Mouse (Mus musculus) G1E-ER4 (cell line): ENCODE results near the gene Zfp777. TPM values are rescaled to one million over a fixed set of nuclear protein-coding genes. Genes with fewer than 3 reads are reported as not detected.

Experiments
- GATA1 ChIP-seq: IDR thresholded peaks from one replicate; pipeline ENCODE4 v1.8.0; 2012; ENCODE audit warnings: low read length, inconsistent platforms
- polyA plus RNA-seq: library from polyadenylated mRNA; stranded (reverse); fragments of >175 nt; gene quantifications from 2 replicates; pipeline ENCODE4 v1.2.3, GENCODE M21; 2012

Zfp777 gene
- polyA plus RNA-seq, 1 experiment, result 91.7 TPM

DNA sequence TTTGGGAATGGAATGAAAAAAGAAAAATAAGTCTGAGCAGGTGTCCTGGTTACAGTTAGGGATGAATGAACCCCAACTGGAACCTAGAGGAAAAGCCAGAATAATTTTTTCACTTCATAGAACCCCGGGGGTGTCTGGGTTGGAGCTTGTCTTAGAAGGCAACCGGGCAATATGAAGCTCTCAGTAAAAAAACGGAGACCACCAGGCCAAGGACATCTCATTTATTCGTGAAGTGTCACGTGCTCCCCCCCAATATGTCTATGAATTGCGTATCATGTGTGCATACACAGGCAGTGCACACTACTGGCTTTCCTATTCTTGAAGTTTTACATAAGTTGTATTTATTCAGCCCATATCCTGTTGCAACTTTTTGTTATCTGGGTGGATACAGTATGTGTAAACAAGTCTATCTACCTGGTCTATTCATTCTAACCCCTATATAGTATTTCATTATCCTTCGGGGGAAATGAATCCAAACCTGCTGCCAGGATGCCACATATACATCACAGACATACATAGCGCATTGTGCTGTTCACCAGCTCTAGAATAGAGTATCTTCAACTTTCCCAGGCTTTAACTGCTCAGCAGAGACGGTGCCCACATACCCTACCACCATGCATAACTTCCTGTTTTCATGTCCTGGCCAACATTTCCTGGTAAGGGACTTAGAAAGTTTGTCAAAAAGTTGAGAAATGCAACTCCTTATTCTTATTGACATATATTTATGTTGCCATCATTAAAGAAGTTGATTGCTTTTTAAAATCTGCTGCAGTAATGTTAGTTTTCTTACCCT, 758 bp upstream of the Zfp777 start:
- no peak for TF ChIP-seq GATA1

DNA sequence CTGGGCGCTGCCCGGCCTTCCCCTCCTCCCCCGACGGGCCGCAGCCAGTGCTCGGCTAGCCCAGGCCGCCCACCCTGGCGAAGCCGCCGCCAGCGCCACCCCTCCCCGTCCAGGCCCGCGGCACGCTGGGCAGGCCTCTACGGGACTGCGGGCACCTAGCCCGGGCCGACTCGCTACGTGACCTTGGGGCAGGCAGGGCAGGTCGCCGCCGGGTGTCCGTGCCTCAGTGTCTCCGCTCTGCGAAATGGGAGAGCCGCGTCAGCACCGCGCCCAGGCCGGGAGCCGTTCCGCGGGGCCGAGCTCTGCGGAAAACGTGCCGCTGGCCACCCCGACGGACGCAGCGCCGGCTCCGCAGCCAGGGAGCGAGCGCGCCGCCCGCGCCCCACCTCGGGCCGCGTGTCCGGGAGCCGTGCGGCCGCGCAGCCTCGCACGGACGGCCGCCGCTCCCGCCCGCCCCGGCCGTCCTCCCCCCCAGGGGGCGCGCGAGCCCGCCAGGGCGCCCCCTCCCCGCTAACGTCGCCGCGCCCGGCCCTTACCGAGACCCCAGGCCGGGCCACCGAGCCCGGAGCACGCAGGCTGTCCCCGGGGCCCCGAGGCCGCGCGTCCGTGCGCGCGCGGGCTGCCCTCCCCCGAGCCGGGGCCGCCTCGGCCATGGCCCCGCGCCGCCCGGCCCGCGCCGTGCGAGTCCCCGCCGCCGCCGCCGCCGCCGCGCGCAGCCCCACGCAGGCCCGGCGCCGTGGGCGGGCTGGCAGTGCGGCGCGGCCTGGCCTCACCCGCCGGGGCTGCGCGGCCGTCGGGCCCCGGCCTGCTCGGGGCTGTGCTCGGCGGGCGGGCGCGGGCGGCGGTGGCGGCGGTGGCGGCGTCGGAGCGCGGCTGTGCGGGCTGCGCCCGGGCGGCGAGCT, 1.0 kb downstream of the Zfp777 start:
- TF ChIP-seq GATA1, result no peak

DNA sequence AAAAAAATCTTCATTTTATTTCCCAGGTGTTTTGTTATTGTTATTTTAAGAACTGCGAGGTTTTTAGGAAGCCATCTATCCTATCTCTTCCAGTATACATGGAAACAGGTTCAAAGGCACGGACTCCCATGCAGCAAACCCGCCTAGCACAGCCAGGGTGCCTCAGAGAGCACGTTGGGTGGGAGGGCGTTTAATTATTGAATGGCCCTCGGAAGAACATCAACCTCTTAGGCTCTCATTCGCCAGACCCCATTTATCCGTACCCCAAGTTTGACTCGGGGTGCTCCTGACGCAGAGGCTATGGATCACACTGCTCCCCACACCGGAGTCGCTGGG, 1.6 kb downstream of the Zfp777 start:
- TF ChIP-seq GATA1, result no peak

DNA sequence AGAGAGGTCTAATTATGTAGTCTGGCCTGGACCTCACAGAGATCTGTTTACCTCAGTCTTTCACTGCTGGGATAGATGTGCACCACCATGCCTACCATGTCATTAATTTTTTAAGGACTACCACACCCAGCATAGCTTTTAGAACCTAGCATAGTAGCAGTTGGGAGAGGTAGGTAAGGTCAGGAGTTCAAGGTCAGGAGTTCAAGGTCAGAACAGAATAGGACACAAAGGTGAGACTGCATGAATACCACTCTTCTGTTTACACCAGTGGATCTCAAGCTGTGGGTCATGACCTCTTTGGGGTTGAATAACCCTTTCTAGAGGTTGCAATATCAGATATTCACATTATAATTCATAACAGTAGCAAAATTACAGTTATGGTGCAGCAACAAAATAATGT, 16.1 kb downstream of the Zfp777 start:
- no peak for TF ChIP-seq GATA1

DNA sequence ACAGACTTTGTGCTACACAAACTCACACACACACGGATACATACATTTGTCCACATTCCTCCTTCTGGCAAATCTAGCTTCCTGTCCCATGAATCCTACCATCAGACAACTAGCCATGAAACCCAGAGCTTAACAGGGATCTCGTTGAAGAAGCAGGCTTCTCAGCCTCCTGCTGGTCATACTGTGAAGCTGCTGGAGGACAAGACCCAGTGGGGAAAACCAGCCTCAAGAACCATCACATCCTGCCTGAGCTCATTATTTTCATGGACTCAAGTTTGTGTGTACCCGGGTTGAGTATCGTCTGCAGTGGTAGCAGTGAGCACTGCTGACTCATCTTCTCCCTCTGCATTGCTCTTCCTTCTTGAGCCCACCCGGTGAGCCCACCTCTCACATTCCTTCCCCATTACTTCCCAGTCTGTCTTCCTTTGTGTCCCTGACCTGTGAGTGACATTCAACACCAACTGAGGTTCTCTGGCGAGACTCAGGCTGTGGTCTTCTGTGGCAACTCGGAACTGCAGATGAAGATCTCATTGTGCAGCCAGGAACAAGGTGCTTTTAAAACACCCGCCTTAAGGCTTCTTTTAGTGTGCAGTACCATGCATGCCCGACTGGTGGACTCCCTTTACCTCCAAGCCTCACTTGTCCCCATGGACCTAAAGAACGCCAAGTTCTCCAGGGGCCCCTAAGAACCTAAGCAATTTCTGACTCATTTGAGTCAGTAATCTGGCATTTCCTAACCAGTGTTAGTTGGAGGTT, 22.6 kb downstream of the Zfp777 start:
- no peak for TF ChIP-seq GATA1

DNA sequence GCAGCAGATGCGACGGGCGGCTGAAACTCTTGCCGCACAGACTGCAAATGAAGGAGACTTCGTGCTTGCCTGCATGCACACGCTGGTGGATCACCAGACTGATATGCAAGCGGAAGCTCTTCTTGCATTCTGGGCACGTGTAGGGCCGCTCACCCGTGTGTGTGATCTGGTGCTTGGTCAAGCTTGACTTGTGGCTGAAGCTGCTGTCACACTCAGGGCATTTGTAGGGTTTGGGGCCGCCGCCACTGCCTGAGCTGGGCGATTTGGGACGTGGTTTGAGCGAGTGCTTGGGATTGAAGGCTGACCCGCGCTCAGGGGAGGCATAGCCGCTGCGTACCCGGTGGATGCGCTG, 23.7 kb downstream of the Zfp777 start:
- no peak for TF ChIP-seq GATA1

DNA sequence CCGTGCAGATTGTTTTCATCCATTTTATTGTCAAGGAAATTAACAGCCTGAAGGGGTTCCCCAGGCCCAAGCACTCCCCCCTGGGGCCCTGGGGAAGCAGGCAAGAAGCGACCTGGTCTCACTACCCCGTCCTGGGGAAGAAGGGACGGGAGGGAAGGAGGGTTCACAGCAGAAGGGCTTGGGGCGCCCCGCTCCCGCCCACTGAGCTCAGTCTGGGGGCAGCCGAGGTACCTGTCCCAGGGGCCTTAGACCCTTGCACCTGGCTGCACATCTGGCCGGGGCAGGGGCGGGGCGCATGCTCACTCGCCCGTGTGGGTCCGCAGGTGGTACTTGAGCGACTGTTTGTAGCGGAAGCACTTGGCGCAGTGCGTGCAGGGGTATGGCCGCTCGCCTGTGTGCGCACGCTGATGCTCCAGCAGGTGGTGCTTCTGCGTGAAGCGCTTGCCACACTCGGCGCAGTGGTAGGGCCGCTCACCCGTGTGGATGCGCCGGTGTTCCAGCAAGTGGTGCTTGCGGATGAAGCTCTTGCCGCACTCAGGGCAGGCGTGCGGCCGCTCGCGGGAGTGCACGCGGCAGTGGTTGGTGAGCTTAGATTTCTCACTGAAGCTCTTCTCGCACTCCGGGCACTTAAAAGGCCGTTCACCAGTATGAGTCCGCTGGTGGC, 24.2 kb downstream of the Zfp777 start:
- no peak for TF ChIP-seq GATA1

DNA sequence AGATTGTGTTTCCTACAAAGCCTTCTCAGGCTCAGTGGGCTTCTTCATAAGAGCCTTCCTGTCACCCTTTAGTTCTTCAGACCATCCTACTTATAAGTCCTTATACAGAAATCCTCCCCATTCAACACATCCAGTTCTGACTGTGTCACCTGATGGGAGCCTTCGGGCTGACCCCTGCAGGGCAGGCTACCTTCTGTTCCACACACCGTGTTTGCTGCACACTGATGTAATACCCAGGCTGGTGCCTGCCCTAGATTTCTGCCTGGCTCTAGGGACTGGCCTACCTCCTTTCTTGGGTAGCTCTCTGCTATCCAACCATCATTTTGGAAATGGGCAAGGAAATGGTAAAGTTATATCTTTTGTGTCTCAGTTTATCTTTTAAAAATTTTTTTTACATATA, 26.0 kb downstream of the Zfp777 start:
- no peak for TF ChIP-seq GATA1

DNA sequence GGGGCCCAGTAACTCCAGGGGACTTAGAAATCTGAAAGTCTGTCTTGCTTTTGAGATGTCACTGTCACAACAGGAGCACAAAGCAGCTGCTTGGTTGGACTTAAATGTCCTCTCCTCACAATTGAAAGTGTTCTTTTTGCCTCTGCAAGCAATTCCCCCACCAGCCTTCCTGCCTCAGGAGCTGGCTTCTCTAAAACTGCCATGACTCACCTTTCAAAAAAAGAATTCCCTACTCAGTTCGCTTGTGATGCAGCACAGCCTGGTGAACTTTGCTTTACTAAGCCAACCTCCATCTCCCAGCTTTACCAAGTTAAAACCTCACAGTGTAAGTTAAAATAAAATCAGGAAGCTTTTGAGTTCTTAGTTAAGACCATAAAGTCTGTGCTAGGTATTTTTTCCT, 27.0 kb downstream of the Zfp777 start:
- TF ChIP-seq GATA1, result no peak

DNA sequence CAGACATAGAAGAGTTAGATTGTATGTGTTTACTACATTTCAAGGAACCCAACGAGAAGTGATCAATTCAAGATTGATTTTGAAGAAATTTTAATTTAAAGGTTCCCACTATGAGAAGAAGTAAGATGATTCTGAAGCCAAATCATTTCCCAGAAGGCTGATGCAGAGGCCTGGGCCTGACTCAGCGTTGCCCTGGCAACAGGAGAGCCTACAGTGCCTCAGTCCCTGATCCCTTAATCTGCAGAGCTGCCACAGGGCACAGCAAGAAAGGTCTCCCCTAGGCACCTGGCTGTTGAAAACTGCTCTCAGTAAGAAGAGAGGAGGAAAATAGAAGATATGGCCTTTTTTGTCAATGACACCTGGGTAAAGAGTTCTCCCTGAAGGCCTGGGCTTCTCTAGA, 28.7 kb downstream of the Zfp777 start:
- TF ChIP-seq GATA1, result no peak

DNA sequence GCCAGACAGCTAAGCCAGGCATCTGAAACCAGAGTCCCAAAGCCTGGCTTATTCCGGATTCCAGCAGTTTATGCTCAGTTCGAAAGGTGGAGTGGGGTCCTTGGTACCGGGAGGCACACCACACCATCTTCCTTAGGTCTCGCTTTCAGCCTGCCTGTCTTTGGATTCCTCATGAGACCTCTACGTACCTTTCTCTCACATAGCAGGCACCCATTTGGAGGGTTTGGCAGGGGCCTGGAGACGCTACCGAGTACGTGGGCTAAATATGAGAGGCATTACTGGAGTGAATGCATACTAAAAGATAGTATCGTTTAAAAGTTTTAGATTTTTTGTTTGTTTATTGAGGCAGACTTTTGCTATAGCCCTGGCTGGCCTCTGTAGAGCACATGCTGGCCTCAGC, 31.9 kb downstream of the Zfp777 start:
- no peak for TF ChIP-seq GATA1

DNA sequence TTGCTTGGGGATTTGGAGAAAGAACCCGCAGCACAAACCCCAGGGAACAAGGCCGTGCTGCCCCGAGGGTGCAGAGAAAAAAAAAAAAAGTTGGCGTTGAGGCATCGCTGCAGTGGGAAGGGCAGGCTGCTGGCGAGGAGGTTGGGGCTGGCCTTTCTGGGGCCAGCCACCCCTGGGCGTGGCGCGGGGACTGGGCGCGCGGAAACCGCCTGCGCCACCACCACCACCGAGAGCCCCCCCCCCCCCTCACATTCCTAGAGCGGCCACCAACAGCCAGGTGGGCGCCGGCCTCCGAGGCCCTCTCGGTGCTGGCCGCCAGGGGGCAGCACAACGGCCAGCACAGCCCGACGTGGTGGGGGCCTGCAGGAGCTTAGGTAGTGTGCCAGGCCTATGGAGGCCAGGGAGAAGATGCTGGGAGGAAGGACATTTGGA, 32.6 kb downstream of the Zfp777 start:
- no peak for TF ChIP-seq GATA1

DNA sequence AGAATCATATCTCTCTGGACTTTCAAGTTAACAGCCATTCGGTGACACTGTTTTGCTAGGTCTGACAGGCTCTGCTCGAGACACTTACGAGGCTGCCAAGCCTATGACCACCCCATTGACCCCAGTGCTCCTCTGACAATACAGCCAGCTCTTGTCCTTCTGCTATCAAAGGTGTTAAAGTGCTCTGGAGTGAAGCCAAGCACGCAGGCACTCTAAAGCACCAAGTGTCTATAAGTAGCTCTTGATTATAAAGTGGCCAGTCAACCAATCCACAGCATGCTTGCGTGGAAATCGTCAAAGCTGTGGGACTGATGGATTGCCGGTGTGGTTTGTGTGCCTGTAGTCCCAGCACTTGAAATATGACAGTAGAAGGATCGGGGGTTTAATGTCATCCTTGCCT, 38.0 kb downstream of the Zfp777 start:
- TF ChIP-seq GATA1, result no peak

DNA sequence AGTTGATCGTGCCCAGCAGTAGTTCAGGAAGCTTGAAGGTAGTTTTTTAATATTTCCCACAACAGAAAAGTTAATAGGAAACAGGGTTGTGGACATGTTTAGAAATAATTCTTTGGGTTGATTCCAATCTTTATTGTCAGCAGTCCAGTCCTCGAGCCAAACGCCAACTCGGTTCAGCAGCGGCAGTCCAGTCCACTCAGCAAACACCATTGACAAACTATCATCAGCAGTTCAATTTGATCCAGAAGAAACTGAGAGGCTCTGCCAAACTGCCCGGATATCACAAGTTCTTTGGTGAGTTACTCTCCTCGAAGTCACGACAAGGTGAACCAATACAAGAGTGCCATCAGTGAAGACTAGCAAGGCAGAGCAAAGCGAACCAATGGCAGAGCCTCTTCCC, 53.0 kb downstream of the Zfp777 start:
- no peak for TF ChIP-seq GATA1

DNA sequence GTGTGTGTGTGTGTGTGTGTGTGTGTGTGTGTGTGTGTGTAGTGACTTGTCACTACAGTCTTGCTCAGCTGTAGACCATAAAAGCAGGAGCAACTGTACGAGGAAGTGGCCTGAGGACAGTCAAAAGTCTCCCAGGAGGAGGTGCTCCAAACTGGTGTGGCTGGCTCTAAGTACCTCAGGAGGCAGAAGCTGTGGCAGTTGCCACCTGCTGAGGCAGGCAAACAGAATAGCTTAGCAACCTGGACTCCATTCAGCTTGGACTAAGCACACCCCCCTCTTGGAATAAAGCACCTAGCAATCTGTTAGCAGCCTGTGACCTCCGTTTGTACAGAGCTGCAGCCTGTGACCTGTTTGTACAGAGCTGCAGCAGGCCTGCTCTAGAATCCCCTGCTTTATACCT, 64.8 kb downstream of the Zfp777 start:
- no peak for TF ChIP-seq GATA1

DNA sequence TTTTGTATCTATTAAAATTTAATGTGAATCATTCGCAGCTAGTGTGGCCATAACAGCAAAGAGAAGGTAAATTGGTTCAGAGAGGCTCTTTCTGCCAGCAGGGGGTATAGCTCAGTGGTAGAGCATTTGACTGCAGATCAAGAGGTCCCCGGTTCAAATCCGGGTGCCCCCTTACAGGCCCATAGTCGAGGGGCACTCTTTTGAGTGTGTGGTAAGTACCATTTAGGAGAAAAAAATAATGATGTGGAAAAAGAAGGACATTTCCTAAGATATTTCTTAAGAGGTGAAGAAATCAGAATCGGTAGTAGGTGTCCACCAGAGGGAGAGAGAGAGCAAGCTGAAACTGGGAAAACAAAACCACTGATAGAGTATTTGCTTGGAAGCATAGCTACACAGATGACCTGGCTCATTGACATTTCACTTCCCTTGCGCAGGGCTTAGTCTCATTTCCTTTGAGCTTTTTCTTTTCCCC, 69.8 kb downstream of the Zfp777 start:
- no peak for TF ChIP-seq GATA1

DNA sequence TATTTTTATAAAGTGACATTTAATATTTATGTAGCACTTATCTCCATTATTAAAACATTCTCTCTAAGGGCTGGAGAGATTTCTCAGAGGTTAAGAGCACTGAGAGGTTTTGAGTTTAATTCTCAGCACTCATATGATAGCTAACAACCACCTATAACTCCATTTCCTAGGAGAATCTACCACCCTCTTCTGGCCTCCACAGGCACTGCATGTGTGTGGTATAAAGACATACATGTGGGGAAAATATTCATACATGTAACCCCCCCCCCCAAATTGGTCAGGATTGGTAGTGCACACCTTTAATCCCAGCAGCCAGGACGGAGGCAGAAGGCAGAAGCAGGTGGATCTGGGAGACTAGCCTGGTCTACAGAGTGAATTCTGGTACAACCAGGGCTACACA, 74.1 kb downstream of the Zfp777 start:
- no peak for TF ChIP-seq GATA1

Other genes starting within 250 kb of the Zfp777 start
- gene Pdia4, start 235.5 kb downstream of the Zfp777 start, polyA plus RNA-seq, result 4.1 and 5.5 TPM in 2 replicates
- gene Zfp786, start 218.0 kb downstream of the Zfp777 start, polyA plus RNA-seq, result 0.53 and 0.59 TPM in 2 replicates
- 5.2 and 6.1 TPM in 2 replicates for gene Zfp398, start 213.2 kb downstream of the Zfp777 start, polyA plus RNA-seq
- gene Zfp282, start 171.7 kb downstream of the Zfp777 start, polyA plus RNA-seq, result 22.2 and 32.4 TPM in 2 replicates
- 15.2 and 15.9 TPM in 2 replicates for gene Zfp212, start 128.4 kb downstream of the Zfp777 start, polyA plus RNA-seq
- gene Zfp956, start 95.5 kb downstream of the Zfp777 start, polyA plus RNA-seq, result 7.6 and 9.9 TPM in 2 replicates
- 16.9 and 18.5 TPM in 2 replicates for gene Zfp746, start 37.7 kb upstream of the Zfp777 start, polyA plus RNA-seq